Mouse (Mus musculus): ENCODE data around the gene Atg4b.
"Not testable (repeated sequence)": the region's sequence is repeated elsewhere in the genome, so short reads cannot be mapped to it uniquely, and the experiment has no call there.

Atg4b gene

GRCm38 (mm10) chr1:93811495-93812039, 60.3 kb downstream of the Atg4b start:
- DNase-seq (ENCODE audit: low read depth in 2 of 2, low spot score in 2 of 2): no peak

DNA sequence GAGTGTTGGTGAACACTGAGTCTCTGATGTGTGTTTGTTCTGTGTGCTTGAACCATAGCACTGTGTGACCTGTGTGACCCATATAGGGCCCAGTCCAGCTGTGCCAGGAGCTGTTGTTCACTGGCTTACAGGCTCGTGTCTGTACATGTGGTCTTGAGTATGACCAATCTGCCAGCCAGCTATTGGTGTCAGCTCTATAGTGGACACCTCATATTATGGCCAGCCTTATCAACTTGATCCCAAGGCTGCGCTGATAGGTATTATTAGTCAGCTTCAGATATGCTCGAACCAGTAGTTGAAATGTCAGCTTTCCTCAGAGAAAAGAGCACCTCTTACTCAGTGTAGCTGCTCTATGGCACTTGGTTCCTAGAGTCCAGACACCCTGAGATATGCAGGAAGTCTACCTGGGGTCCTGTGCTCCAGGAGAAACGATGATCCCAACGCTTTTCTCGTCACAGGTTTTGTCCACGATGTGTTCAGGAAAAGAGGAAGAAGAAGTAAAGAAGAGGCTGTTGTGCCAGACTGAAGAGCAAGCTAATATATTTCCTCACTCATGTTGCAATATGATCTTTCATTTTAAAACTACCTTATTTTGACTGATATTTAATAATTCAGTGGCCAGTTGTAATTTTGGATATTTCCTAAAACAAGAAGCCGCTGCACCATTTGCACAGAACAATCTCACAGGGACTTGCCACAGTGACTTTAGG, 66.7 kb downstream of the Atg4b start:
- no peak for DNase-seq (ENCODE audit: low read depth in 2 of 2, low spot score in 2 of 2)

DNA sequence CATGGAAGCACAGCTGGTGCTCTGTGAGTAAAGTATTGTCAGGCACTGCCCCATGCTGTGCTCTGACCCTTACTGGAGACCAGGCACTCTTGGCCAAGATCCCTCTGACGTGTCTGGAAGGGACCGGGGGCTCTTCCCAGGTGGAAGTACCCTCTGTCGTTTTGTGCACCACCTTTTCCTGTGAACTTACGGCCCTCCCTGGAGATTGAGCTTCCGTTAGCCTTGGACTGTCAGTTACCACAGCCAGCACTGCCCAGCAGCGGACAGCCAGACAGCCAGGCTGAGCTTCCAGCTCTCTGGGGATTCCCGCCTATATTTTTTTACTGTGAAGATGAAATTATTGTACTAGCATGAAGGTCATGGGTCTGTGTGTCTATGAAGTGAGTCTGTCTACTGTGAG, 67.4 kb downstream of the Atg4b start:
- no peak for DNase-seq (ENCODE audit: low read depth in 2 of 2, low spot score in 2 of 2)

DNA sequence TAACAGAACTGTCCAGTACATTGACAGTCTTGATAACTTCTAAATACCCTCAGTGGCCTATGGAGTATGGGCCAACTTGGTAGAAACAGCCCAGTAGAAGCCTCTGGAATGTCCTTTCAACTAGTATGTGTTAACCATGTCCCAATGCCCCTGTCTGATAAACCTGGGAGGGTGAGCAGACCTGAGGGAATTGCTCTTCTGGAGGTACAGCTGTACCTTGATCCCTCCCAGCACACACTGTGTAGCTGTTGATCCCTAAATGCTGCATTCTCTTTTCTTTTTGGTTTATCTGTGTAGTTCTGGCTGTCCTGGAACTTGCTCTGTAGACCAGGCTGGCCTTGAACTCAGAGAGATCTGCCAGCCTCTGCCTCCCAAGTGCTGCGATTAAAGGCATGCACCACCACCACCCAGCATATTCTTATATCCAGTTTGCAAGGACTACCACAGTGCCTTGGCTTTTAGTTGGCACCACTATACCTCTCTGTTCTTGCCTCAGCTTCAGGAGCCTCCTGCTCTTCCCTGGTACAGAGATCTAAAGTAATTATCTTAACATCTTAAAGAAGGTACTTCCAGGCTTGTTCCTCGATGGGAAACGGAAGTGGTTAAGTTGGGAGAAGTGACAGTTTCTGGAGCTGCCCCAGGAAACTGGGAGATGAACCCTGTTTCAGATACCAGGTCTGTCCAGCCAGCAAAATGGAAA, 72.6 kb downstream of the Atg4b start:
- DNase-seq (ENCODE audit: low read depth in 2 of 2, low spot score in 2 of 2): no peak

DNA sequence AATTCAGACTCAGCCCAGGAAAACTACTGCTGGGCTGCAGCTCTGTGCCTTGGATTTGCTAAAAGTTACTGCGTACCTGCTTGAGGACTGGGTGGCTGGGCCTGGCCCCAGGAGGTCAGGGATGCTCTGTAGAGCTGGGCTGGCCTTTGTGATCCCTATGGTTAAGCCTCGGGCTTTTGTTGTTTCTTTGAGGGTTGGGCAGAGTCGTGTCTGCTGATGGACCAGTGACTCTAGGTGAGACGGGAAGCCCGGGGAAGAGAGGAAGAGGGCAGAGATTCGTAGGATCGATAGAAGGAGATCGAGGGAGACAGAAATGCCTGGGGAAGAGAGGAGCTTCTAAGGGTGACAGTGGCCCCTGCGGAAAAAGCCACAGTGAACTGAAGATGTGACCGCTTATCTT, 73.3 kb downstream of the Atg4b start, which contains the start of gene D2hgdh:
TSS of gene D2hgdh (plus strand) at position 301 of the 400 bp plus-strand sequence.
- DNase-seq (ENCODE audit: low read depth in 2 of 2, low spot score in 2 of 2): no peak

GRCm38 (mm10) chr1:93825105-93825674, 73.9 kb downstream of the Atg4b start:
- peak; percentile 89 to 92 for DNase-seq (ENCODE audit: low read depth in 2 of 2, low spot score in 2 of 2)

- DNase-seq (ENCODE audit: low read depth in 2 of 2, low spot score in 2 of 2): no peak
Measured at GRCm38 (mm10) chr1:93825771-93826539, 74.7 kb downstream of the Atg4b start.

- no peak for DNase-seq (ENCODE audit: low read depth in 2 of 2, low spot score in 2 of 2)
Measured at GRCm38 (mm10) chr1:93826540-93826835, 75.2 kb downstream of the Atg4b start.

GRCm38 (mm10) chr1:93832754-93833360, 81.6 kb downstream of the Atg4b start:
- DNase-seq (ENCODE audit: low read depth in 2 of 2, low spot score in 2 of 2): not testable (repeated sequence)

- no peak for DNase-seq (ENCODE audit: low read depth in 2 of 2, low spot score in 2 of 2)
Measured at GRCm38 (mm10) chr1:93834671-93835150, 83.4 kb downstream of the Atg4b start.

GRCm38 (mm10) chr1:93835211-93835610, 83.9 kb downstream of the Atg4b start:
- no peak for DNase-seq (ENCODE audit: low read depth in 2 of 2, low spot score in 2 of 2)

- no peak for DNase-seq (ENCODE audit: low read depth in 2 of 2, low spot score in 2 of 2)
Measured at GRCm38 (mm10) chr1:93835876-93836531, 84.7 kb downstream of the Atg4b start.

DNA sequence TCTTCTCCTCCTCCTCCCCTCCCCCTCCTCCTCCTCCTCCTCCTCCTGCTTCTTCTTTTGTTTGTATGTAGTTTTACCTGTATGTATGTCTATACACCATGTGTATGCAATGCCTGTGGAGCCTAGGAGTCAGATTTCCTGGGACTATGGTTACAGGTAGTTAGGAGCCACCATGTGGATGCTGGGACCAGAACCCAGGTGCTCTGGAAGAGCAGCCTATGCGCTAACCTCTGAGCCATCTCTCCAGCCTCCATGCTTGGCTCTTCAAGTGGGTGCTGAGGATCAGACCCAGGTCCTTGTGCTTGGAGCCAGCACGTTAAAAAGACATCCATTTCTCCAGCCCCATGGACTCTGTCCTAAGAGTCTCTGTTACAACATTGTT, 85.2 kb downstream of the Atg4b start:
- no peak for DNase-seq (ENCODE audit: low read depth in 2 of 2, low spot score in 2 of 2)

GRCm38 (mm10) chr1:93837335-93837734, 86.0 kb downstream of the Atg4b start:
- DNase-seq (ENCODE audit: low read depth in 2 of 2, low spot score in 2 of 2): no peak

GRCm38 (mm10) chr1:93838569-93838968, 87.3 kb downstream of the Atg4b start:
- not testable (repeated sequence) for DNase-seq (ENCODE audit: low read depth in 2 of 2, low spot score in 2 of 2)

All from CD8-positive naive resting alpha-beta T cell, adult 2 months (primary cell).